Mouse (Mus musculus) heart, embryonic 13.5 days (tissue): ENCODE results near the gene Gm7138. TPM values are rescaled to one million over a fixed set of nuclear protein-coding genes. Genes with fewer than 3 reads are reported as not detected.
"Not testable (repeated sequence)": the region's sequence is repeated elsewhere in the genome, so short reads cannot be mapped to it uniquely, and the experiment has no call there.

Experiments
- ATAC-seq: fragments of 200-750 bp; cut with Nextera tagmentation; 2 replicates; pipeline ENCODE4 v1.8.0; 2017; ENCODE audit warnings: moderate TSS enrichment; ENCODE audit not compliant: insufficient number of reproducible peaks, low FRiP score, low TSS enrichment; ENCODE audit errors: extremely low read depth
- H3K27ac ChIP-seq: fragments of 300-500 bp; sonication (generic); replicated peaks from 2 replicates; pipeline ENCODE4 v1.5.1; 2015; ENCODE audit warnings: moderate library complexity, mild to moderate bottlenecking, inconsistent platforms
- H3K27me3 ChIP-seq: fragments of 300-500 bp; sonication (generic); replicated peaks from 2 replicates; pipeline ENCODE4 v1.6.1; 2015; ENCODE audit warnings: mild to moderate bottlenecking, inconsistent platforms
- H3K36me3 ChIP-seq: fragments of 300-500 bp; sonication (generic); 2 replicates; pipeline ENCODE4 v1.6.1; 2015; ENCODE audit warnings: mild to moderate bottlenecking, inconsistent platforms
- H3K4me1 ChIP-seq: fragments of 300-500 bp; sonication (generic); 2 replicates; pipeline ENCODE4 v1.6.1; 2015; ENCODE audit warnings: inconsistent platforms
- H3K4me2 ChIP-seq: fragments of 300-500 bp; sonication (generic); 2 replicates; pipeline ENCODE4 v1.6.1; 2015; ENCODE audit warnings: inconsistent platforms, mild to moderate bottlenecking, moderate library complexity
- H3K4me3 ChIP-seq: fragments of 300-500 bp; sonication (generic); 2 replicates; pipeline ENCODE4 v1.5.1; 2015; ENCODE audit warnings: moderate library complexity, mild to moderate bottlenecking, inconsistent platforms
- H3K9ac ChIP-seq: fragments of 300-500 bp; sonication (generic); 2 replicates; pipeline ENCODE4 v1.6.1; 2015; ENCODE audit warnings: inconsistent platforms, mild to moderate bottlenecking, moderate library complexity
- H3K9me3 ChIP-seq: fragments of 300-500 bp; sonication (generic); 2 replicates; pipeline ENCODE4 v1.6.1; 2016; ENCODE audit warnings: inconsistent platforms
- WGBS: fragments of 180-500 bp; shearing (Covaris S2); methylation state at CpG from one replicate; pipeline ENCODE4 v1.1.7; 2015; ENCODE audit warnings: mixed read lengths; 5-methylcytosine and 5-hydroxymethylcytosine counted together
- polyA plus RNA-seq: library from polyadenylated mRNA; unstranded; fragments of >200 nt; fragmentation: Nextera tagmentation; extraction: Ambion mirVana; gene quantifications from 2 replicates; pipeline ENCODE4 v1.2.1, GENCODE M21; 2015

Gene Gm7138
- polyA plus RNA-seq, 1 experiment from 2014 or later = not detected

- WGBS = 63% methylated on average over 2 of the region's 2 CpGs
- Histone ChIP-seq H3K27me3 (no peaks in the 10 kb centered on the region), H3K27ac (no peak overlapping the region), H3K9me3 (no peaks in the 10 kb centered on the region), H3K36me3 (no peaks in the 10 kb centered on the region), H3K4me2 (no peak overlapping the region), H3K4me3 (no peak overlapping the region), H3K4me1 (no peaks in the 10 kb centered on the region), H3K9ac (no peak overlapping the region)
- ATAC-seq = no peak
Measured at GRCm38 (mm10) chr10:77788621-77789020, 11.9 kb upstream of the Gm7138 start.

DNA sequence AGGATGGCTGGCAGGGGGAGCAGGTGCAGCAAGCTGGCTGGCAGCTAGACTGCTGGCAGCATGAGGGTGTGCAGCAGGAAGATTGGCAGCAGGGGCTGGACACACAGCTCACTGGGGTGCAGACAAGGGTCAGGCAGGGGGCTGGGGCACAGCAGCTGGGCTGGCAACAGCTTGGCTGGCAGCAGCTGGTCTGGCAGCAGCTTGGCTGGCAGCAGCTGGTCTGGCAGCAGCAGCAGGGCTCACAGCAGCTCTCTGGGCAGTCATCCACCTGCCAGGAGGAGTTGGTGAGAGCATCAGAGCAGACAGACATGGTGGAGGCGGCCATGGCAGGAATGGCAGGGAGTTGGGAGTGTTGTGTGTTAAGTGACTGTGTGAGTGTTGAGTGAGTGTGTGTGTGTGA is 11.1 kb upstream of the Gm7138 start, which contains the start of gene Gm7137:
Gm7137 (minus strand) TSS at position 325 of the 400 bp plus-strand sequence.
- H3K4me3 ChIP-seq, H3K9ac ChIP-seq, H3K9me3 ChIP-seq, H3K27me3 ChIP-seq, H3K4me2 ChIP-seq, H3K27ac ChIP-seq, ATAC-seq, H3K36me3 ChIP-seq, H3K4me1 ChIP-seq: not testable (repeated sequence)
- WGBS = 91% methylated on average over 1 of the region's 1 CpGs

DNA sequence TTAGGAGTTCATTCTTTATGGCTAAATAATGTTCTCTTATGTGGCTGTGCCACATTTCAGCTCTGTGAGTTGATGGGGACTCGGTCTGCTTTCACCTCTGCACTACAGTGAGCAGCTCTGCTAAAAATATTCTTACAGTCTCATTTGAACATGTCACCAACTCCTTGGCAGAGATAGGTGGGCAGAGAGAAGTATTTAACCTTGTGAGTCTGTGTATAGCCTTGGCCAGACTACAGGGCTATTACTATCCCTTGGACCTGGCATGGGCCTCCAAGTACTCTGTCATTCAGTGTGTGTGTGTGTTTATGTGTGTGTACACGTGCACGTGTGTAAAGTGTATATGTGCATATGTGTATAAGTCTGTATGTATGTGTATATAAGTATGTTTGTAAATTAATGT is 6.7 kb upstream of the Gm7138 start:
- not testable (repeated sequence) for H3K27ac ChIP-seq, H3K9ac ChIP-seq, H3K4me3 ChIP-seq, H3K27me3 ChIP-seq, ATAC-seq, H3K4me1 ChIP-seq, H3K4me2 ChIP-seq, H3K9me3 ChIP-seq, H3K36me3 ChIP-seq
- 35% methylated on average over 1 of the region's 3 CpGs for WGBS

DNA sequence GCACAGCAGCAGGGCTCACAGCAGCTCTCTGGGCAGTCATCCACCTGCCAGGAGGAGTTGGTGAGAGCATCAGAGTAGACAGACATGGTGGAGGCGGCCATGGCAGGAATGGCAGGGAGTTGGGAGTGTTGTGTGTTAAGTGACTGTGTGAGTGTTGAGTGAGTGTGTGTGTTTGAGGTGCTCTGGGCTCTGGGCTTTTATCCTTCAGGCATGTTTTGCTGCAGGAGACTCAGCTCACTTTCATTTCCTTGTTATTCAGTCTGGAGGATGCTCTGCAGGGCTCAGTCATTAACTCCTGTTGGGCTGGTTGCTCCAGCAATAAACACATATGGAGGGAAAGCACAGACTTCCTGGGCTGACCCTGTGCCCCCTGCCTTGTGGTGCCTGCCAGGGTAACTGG is 5.7 kb upstream of the Gm7138 start, which contains the start of gene Gm3250:
Gm3250 (minus strand) TSS at position 101 of the 400 bp plus-strand sequence.
- not testable (repeated sequence) for H3K4me3 ChIP-seq, H3K36me3 ChIP-seq, H3K9ac ChIP-seq, H3K27me3 ChIP-seq, H3K4me1 ChIP-seq, H3K27ac ChIP-seq, H3K9me3 ChIP-seq, H3K4me2 ChIP-seq, ATAC-seq
- 40% methylated on average over 1 of the region's 1 CpGs for WGBS

DNA sequence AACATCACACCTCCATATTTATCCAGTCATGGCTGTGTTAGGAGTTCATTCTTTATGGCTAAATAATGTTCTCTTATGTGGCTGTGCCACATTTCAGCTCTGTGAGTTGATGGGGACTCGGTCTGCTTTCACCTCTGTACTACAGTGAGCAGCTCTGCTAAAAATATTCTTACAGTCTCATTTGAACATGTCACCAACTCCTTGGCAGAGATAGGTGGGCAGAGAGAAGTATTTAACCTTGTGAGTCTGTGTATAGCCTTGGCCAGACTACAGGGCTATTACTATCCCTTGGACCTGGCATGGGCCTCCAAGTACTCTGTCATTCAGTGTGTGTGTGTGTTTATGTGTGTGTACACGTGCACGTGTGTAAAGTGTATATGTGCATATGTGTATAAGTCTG is 4.6 kb downstream of the Gm7138 start:
- H3K36me3 ChIP-seq, H3K27ac ChIP-seq, H3K4me3 ChIP-seq, H3K9ac ChIP-seq, H3K27me3 ChIP-seq, H3K4me2 ChIP-seq, ATAC-seq, H3K9me3 ChIP-seq, H3K4me1 ChIP-seq: not testable (repeated sequence)
- WGBS = 31% methylated on average over 1 of the region's 3 CpGs

GRCm38 (mm10) chr10:77771225-77771624 is 5.5 kb downstream of the Gm7138 start, which contains the start of gene Gm3238:
Gene Gm3238, minus strand, starts transcription at chr10:77771325.
- not testable (repeated sequence) for H3K4me3 ChIP-seq, H3K27me3 ChIP-seq, H3K36me3 ChIP-seq, ATAC-seq, H3K27ac ChIP-seq, H3K9me3 ChIP-seq, H3K4me1 ChIP-seq, H3K9ac ChIP-seq, H3K4me2 ChIP-seq
- 45% methylated on average over 1 of the region's 1 CpGs for WGBS

- H3K9me3 ChIP-seq = 0 out of 2 replicates have a peak, but pooled peaks cover 3% of the 10 kb centered on the region
- WGBS = 84% methylated on average over 1 of the region's 1 CpGs
- no peak overlapping the region for H3K9ac ChIP-seq
- H3K36me3 ChIP-seq = no peaks in the 10 kb centered on the region
- no peak overlapping the region for H3K4me3 ChIP-seq
- H3K27ac ChIP-seq = no peak overlapping the region
- H3K4me2 ChIP-seq = no peak overlapping the region
- no peak for ATAC-seq
- 0 out of 2 replicates have a peak, but pooled peaks cover 3% of the 10 kb centered on the region for H3K4me1 ChIP-seq
- H3K27me3 ChIP-seq = no peaks in the 10 kb centered on the region
Measured at GRCm38 (mm10) chr10:77769727-77770126, 7.0 kb downstream of the Gm7138 start.

DNA sequence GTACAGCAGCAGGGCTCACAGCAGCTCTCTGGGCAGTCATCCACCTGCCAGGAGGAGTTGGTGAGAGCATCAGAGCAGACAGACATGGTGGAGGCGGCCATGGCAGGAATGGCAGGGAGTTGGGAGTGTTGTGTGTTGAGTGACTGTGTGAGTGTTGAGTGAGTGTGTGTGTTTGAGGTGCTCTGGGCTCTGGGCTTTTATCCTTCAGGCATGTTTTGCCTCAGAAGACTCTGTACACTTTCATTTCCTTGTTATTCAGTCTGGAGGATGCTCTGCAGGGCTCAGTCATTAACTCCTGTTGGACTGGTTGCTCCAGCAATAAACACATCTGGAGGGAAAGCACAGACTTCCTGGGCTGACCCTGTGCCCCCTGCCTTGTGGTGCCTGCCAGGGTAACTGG is 17.2 kb downstream of the Gm7138 start, which contains the start of gene Gm3233:
Gm3233 (minus strand) TSS at position 101 of the 400 bp plus-strand sequence.
- ATAC-seq, H3K27ac ChIP-seq, H3K4me1 ChIP-seq, H3K4me3 ChIP-seq, H3K36me3 ChIP-seq, H3K9me3 ChIP-seq, H3K27me3 ChIP-seq, H3K9ac ChIP-seq, H3K4me2 ChIP-seq: not testable (repeated sequence)
- WGBS = no CpG with 5 or more reads among the region's 1 CpGs

DNA sequence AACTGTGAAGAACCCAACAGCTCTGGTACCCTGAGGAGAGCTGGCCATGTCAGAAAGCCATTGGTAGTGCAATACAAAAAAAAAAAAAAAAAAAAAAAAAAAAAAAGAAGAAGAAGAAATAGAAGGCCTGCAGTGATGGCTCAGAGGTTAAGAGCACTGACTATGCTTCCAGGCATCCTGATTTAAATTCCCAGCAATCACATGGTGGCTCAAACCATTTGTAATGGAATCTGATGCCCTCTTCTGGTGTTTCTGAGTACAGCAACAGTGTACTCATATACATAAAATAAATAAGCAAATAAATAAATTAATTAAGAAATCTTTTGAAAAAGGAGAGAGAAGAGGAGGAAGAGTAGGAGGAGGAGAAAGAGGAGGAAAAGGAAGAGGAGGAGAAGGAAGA is 23.3 kb downstream of the Gm7138 start:
- H3K9ac ChIP-seq = no peak overlapping the region
- no peaks in the 10 kb centered on the region for H3K9me3 ChIP-seq
- no peak overlapping the region for H3K27ac ChIP-seq
- ATAC-seq = no peak
- no peak overlapping the region for H3K4me2 ChIP-seq
- H3K4me3 ChIP-seq = no peak overlapping the region
- no peaks in the 10 kb centered on the region for H3K36me3 ChIP-seq
- no peaks in the 10 kb centered on the region for H3K27me3 ChIP-seq
- H3K4me1 ChIP-seq = no peaks in the 10 kb centered on the region

- H3K9me3 ChIP-seq, H3K4me1 ChIP-seq, H3K4me3 ChIP-seq, H3K27me3 ChIP-seq, H3K36me3 ChIP-seq, H3K4me2 ChIP-seq, H3K9ac ChIP-seq, ATAC-seq, H3K27ac ChIP-seq: not testable (repeated sequence)
- WGBS = 47% methylated on average over 3 of the region's 3 CpGs
Measured at GRCm38 (mm10) chr10:77752312-77752711, 24.4 kb downstream of the Gm7138 start.

GRCm38 (mm10) chr10:77751254-77751653 is 25.5 kb downstream of the Gm7138 start, which contains the start of gene Gm9736:
Gene Gm9736, minus strand, starts transcription at chr10:77751354.
- WGBS = 69% methylated on average over 1 of the region's 1 CpGs
- H3K4me1 ChIP-seq, H3K27me3 ChIP-seq, H3K27ac ChIP-seq, ATAC-seq, H3K4me2 ChIP-seq, H3K9me3 ChIP-seq, H3K4me3 ChIP-seq, H3K36me3 ChIP-seq, H3K9ac ChIP-seq: not testable (repeated sequence)

- H3K36me3 ChIP-seq, H3K9ac ChIP-seq, ATAC-seq, H3K4me1 ChIP-seq, H3K9me3 ChIP-seq, H3K27me3 ChIP-seq, H3K27ac ChIP-seq, H3K4me2 ChIP-seq, H3K4me3 ChIP-seq: not testable (repeated sequence)
- 53% methylated on average over 1 of the region's 1 CpGs for WGBS
Measured at GRCm38 (mm10) chr10:77750686-77751085, 26.1 kb downstream of the Gm7138 start.
